Mouse (Mus musculus) C2C12 (cell line): ENCODE data around the gene Clock.

Source experiments
- CEBPB ChIP-seq: IDR thresholded peaks from one replicate; pipeline ENCODE4 v1.6.1; 2011; ENCODE audit warnings: low read depth, mild to moderate bottlenecking, control low read depth, moderate library complexity
- CTCF ChIP-seq: IDR thresholded peaks from one replicate; pipeline ENCODE4 v1.5.1; 2011; ENCODE audit not compliant: control insufficient read depth, insufficient read depth, insufficient read length
- FOSL1 ChIP-seq: IDR thresholded peaks from one replicate; pipeline ENCODE4 v1.8.0; 2011; ENCODE audit warnings: mild to moderate bottlenecking, low read length; ENCODE audit not compliant: poor library complexity, insufficient read depth, severe bottlenecking
- MAX ChIP-seq: IDR thresholded peaks from one replicate; pipeline ENCODE4 v1.6.1; 2011; ENCODE audit warnings: mild to moderate bottlenecking, control low read depth
- MYOD1 ChIP-seq: IDR thresholded peaks from one replicate; pipeline ENCODE4 v1.6.1; 2011; ENCODE audit warnings: low read depth; ENCODE audit not compliant: control insufficient read depth, insufficient read length
- MYOG ChIP-seq: IDR thresholded peaks from one replicate; pipeline ENCODE4 v1.6.1; 2011; ENCODE audit not compliant: control insufficient read depth, insufficient read length; ENCODE audit errors: extremely low read depth
- USF1 ChIP-seq: IDR thresholded peaks from one replicate; pipeline ENCODE4 v1.6.1; 2011; ENCODE audit warnings: low read depth, mild to moderate bottlenecking, control low read depth, moderate library complexity

DNA sequence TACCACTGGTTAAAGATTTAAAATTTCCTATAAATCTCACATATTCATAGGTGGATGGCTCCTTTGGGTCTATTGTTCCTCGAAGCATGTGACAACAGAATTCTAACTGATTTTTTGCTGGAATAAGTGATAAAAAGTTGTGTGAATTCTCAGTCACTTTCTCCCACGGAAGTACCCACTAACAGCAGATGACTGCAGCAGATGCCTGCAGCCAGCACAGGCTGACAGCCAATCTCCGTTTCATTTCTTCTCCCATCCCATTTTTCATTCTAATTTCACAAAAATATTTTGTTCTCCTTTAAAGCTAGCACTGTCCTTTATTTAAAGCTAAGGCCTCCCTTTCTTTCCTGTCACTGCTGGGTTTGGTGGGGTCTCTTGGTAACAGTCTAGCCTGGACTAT lies 59.2 kb downstream of the Clock start:
- TF ChIP-seq CTCF: no peak
- no peak for TF ChIP-seq MYOG
- no peak for TF ChIP-seq USF1
- TF ChIP-seq FOSL1: no peak
- TF ChIP-seq CEBPB: no peak
- TF ChIP-seq MAX: no peak
- TF ChIP-seq MYOD1: no peak
